Mouse (Mus musculus): ENCODE measurements at regions not wholly inside any gene's neighbourhood (a gene's known extent, or its start where the extent isn't known, plus 50 kb on each side); places are given as distances from the start of the nearest gene placed in this dataset.

GRCm38 (mm10) chr17:67512699-67513450, 119.6 kb downstream of the Lrrc30 start:
- no peak for TF ChIP-seq CTCF (IDR thresholded peaks at IDR 0.05; ENCODE audit: low read depth, low read length)
- no peak for TF ChIP-seq POLR2AphosphoS5 (IDR thresholded peaks at IDR 0.05; ENCODE audit: insufficient replicate concordance, low read depth, low read length)
- no peak for TF ChIP-seq GATA1 (IDR thresholded peaks at IDR 0.05; ENCODE audit: borderline replicate concordance, low read length)

Measured in G1E (cell line).